Mouse (Mus musculus): Measurements from ENCODE around the gene Galnt2.

Galnt2 gene

DNA sequence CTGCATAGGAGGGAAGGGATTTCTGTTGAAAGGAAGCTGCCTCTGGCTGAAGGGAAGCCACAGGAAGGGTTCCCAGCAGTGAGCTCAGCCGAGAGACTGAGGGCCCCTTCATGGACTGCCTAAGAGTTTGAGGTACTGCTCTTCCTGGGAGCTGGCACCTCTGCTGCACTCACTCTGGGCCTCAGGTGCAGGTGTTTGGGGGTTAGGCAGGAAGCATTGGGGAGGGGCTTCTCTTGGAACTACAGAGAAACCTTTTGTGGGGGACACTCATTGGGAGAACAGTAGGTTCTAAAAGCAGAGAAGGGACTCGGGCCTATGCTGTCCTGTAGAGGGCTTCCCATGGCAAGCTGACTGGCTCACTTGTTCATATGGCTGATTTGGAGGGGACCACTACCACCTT is 3.3 kb downstream of the Galnt2 start:
- DNase-seq (ENCODE audit: low read depth): no peak

DNA sequence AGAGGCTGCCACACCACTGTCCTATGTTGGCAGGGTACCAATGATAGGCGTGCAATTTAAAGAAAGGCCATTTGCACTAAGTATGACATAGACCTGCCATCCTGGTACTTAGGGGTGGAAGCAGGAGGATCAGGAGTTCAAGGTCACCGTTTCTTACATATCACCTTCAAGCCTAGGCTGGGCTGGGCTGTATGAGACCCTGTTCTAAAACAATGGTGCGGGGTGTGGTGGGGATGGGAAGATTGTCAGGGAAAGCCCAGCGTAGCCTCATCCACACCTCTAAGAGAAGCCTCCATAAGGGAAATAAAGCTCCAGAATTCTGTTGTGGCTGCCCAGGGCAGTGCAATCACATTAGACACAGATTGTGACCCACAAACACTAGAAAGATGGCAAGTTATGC is 4.3 kb downstream of the Galnt2 start:
- DNase-seq (ENCODE audit: low read depth): no peak

DNA sequence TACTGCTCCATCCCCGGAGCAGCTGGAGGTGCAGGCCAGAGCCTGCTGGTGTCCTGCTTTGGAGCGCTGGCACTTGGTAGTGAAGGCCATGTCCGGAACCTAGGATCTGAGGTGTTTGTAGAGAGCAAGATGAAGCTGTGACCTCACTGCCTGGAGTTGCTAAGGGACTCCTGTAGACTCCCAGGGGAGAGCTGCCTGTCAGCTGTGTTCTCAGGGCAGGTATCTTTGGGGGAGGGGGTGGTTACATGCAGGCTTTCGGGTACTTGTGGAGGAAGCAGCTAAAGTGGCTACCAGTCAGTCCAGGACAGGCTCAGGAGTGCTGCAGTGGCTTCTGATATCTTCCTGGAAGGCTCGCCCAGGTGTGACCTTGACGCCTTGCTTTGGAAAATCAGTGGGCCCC is 8.2 kb downstream of the Galnt2 start:
- no peak for DNase-seq (ENCODE audit: low read depth)

DNA sequence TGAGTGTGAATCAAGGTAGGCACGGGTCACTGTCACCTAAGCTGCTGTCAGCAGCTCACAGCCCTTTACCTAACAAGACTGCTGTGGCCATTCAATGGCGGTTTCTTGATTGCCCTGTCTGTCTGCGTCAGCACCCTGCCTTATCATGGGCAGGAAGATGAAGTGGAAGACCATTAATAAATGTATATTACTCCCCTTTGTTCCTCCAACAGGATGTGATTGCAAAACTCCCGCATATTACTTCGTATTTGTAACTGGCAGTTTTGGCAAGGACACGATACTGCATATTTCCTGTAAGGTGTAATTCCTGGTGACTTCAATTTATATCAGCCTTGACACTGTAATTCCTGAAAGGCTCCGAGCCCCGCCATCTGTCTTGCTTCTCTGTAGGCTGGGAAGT is 9.7 kb downstream of the Galnt2 start:
- no peak for DNase-seq (ENCODE audit: low read depth)

DNA sequence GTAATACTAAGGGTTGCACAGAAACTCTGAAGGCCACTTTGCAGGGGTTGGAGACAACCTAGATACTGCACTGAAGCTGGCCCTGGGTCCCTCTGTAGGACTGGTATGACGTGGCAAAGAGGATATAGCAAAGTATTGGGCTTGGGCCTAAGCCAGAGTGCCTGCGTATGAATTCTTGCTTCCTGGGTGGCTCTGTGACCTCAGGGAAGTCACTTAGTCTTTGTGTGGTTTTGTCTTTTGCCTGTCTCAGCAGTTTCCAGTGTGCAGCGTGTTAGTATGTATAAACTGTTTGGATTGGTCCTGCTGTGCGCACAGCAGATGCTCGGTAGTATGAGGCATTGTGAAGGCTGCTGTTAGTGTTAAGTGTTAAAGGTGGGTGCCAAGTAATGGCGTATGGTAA is 11.0 kb downstream of the Galnt2 start:
- no peak for DNase-seq (ENCODE audit: low read depth)

DNA sequence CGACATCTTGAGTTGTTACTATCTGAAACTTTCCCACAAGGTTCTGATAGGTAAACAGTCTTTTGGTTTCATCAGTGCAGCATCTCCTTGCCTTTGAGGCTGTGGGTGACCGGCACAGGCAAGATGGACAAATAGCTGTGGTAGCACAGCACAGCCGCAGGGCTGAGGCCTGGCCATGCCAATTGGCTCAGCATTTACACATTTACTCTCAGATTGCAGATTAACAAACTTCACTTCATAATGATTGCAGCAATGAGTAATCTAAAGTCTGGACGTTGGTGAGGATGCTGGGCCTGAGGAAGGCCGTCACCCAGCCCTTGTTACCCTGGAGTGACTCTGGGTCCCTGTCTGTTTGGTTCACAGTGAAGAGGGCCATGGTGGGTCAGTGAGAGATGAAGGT is 11.7 kb downstream of the Galnt2 start:
- DNase-seq (ENCODE audit: low read depth): no peak

DNA sequence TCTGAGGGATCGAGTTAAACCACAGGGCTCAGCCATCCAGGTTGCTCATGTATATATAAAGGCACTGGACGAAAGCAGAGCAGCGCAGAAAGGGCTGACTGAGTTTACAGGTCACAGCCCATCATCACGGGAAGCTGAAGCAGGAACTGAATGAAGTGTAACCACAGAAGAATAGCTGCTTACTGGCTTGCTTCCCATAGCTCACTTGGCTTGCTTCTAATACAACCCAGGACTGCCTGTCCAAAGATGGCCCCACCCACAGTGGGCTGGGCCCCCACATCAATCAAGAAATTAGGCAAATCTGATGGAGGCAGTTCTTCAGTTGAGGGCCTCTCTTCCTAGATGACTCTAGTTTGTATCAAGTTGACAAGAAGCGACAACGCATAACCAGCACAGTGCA is 16.4 kb downstream of the Galnt2 start:
- no peak for DNase-seq (ENCODE audit: low read depth)

DNA sequence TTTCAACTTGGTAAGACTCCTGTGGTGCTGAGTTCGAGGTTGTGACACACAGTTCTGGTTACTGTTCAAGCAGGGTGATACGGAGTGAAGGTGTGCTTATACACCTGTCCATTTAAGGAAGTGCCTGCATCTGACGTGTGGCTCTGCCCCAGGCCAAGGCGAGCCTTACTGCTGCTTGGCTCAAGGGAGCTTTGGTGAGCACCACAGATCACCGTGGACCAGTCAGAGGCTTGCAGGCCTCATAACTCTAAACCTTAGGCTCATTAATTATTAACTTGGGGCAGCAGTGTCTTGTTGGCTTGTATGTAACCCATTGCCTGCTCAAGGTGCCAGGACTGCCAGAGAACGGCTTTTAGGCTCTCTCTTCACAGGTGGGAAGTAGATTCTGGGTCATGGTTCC is 17.5 kb downstream of the Galnt2 start:
- DNase-seq (ENCODE audit: low read depth): no peak

DNA sequence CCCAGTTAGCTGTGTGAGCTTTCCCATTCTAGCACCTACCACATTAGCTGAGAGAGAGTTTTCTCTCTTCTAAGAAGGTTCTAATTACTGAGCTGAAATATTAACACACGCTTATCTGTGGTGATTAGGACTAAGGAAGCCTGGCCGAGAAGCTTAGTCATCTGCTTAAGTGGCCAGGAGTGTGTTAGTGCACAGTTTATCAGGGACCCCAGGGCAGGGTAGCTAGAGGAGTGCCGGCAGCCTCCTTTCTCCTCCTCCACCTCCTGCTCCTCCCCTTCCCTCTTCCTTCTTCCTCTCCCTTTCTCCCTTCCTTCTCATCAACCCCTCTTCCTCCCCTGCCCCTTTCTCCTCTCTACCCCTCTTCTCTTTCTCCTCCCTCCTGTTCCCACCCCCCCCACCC is 19.1 kb downstream of the Galnt2 start:
- no peak for DNase-seq (ENCODE audit: low read depth)

DNA sequence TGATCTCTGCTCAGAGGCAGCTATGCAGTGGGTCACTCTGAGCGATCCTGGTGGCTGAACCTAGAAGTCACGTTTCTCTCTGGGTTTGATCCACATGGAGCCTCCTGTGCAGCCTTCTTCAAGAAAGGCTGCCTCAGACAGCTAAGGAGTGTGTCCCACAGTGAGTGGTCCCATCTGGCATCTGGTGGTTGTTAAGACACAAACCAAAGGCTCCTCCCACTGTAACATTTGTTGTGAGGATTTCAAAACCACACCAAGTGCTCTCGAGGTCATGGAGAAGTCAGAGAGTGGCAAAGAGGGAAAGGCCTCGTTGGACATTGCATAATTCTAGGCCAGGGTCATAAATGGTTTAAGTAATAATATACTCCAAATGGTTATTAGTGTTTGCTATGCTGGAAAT is 19.6 kb downstream of the Galnt2 start:
- DNase-seq (ENCODE audit: low read depth): no peak

DNA sequence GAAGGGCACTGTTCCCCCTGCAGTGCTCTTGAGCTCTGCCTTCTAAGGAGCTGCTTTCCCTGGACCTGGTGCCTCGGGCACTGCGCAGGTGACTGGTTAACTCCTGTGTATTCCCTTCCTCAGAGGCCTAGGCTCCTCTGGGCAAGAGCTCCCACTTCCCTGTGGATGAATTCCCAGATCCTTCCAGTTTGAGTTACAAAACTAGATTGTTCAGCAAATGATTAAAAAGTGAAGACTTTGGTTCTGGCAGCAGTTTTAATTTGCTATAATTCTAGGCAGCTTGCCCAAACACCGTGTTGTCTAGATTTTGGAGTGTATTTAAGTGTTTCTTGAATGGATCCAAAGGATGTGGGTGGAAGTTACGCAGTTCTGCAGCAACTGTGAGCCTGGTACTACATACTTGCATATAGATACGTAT is 21.4 kb downstream of the Galnt2 start:
- DNase-seq (ENCODE audit: low read depth): no peak

DNA sequence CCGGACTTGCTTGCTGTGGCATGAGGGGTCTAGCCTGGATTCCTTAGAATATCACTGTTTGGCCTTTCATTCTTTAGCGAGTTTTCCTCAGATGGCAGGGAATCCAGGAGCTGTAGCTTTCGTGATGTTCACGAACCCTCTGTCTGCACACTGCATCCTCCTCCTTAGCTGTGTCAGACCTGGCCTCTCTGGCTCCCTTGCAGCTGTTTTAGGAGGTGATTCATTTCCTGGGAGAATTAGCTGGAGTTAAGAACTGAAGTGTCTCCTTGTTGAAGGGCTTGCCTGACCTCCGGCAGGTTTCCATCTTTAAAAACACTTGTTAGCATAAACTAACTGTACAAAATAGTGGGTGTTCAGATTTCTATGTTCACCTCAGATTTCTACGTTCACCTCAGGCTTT is 22.7 kb downstream of the Galnt2 start:
- DNase-seq (ENCODE audit: low read depth): no peak

DNA sequence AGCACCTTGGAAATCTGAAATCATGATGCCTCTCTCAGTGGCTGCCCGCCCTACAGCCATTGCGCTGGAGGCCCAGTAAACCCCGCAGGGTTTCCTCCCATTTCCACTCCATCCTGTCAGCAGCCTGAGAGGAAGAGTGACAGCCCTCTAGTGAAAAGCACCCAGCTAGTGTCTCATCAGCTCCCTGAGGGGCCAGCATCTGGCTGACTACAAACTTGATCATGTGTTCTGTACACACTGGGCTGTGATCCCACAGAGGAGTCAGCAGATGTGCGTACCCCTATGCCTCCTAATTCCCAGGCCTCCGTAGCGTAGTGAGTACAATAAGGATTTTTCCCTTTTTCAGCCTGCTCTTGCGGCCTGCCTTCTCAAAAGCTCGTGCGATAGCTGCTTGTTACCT is 25.6 kb downstream of the Galnt2 start:
- no peak for DNase-seq (ENCODE audit: low read depth)

DNA sequence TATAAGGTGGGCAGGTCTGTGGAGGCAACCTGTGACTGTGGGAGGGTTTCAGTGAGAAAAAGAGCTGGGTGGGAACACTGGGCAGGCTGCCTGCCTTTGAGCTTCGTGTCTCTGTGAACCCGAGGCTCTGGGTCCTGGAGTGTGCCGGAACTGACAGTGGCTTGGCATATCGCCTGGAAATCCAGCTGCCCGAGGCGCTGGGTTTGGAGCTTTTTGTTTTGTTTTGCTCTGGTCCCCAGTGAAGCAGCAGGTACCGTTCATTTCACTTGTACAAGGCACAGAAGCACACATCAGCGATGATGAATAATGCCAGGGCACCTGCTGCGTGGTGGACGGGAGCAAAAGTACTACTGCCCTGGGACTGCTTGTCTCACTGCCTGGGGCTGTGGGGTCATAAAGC is 26.2 kb downstream of the Galnt2 start:
- DNase-seq (ENCODE audit: low read depth): no peak

DNA sequence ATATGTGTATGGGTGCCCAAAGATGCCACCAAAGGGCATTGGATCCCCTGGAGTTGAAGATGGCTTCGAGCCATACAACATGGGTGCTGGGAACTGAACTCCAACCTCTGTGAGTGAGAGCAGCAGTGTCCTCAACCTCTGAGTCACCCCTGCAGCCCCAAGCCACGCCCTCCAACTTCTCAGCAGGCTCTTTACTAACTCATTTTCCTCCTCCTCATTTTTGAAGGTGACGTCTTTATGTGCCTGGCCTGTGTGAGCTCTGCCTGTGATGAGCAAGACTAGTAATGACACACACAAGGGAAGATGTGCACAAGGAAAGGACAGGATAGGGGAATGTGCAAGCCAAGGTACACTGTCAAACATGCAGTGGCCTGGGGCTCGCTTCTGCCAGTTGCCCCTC is 28.0 kb downstream of the Galnt2 start:
- no peak for DNase-seq (ENCODE audit: low read depth)

DNA sequence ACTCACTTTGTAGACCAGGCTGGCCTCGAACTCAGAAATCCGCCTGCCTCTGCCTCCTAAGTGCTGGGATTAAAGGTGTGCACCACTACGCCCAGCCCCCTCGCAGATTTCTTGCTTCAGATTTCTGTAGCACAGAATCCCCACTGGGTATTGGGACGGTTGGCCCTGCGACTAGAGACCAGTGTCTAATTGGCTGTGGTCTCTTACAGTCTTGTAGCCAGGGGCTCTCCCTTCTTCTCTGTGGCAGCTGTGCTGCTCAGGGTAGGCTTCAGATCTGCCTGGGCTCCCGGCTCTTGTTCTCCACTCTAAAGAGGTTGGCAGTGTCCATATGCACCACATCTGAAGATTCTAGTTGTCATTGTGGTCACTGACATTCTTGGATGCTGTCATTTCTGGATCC is 28.7 kb downstream of the Galnt2 start:
- no peak for DNase-seq (ENCODE audit: low read depth)

DNA sequence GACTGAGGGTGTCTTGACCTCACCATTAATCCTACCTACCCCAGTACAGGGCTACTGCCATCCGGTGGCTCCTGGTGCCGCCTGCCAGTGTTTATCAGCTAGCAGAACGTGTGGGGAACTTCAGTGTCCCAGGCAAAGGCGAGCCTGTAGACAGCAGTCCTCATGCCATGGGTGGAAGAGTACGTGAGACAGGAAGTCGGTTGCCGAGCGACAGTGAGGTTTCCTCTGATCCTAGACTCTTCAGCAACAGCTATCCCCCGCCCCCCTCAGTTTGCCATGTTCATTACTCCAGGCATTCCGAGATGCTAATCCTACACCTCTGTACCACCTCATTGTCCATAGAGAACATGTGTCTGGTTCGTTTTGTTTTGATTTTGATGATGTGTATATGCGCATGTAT is 29.2 kb downstream of the Galnt2 start:
- no peak for DNase-seq (ENCODE audit: low read depth)

DNA sequence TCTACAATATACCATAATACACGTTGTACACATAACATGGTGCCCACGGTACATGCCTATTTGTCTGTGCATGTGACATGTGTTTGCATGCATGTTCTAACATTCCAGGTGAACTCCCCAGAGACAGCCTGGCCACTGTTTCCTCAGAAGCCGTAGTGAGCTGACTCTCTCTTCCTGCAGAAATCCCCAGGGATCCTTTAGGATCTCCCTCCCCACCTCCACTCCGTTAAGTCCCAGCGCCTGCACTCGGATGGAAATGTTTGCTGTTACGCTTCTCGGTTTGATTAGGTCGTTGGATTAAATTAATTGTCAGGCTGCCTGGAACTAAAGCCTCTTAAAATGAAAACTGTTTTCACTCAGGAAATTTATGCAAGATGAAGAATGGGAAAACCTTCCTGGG is 31.9 kb downstream of the Galnt2 start:
- no peak for DNase-seq (ENCODE audit: low read depth)

DNA sequence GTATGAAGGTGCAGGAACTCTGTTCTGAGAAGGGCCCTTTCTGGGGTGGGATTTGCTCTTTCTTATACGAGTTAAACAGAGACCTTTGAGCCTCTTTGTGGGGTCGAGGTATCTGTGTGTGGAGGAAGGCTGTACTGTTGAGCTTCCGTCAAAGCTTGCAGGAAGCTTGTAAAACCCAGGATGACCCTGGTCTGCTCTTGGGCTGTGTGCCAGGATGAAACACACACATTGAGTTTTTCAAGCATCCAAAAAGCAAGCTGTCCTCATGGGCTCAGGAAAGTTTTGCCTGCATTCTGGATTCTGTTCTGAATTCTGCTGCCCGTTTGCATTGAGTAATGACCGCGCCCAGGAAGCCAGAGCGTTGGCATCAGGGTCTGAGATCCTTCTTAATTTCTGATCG is 32.8 kb downstream of the Galnt2 start:
- DNase-seq (ENCODE audit: low read depth): no peak

DNA sequence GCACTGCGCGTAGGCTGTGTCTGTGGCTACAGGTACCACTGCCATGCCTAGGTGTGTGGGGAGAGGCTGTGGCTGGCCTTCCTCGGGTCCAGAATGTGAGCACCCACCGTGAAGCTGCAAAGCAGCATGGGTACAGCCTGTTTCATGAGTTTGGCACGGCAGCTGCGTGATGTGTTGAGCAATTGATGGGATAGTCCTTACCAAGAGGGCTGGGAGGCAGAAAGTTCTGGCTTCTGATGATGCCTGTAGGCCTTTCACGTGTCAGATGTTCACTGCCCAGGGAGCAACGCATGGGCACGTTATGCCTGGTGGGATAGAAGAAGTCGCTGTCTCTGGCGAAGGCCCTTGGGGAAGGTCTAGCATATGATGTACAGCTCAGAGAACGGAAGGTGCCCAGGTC is 33.5 kb downstream of the Galnt2 start:
- no peak for DNase-seq (ENCODE audit: low read depth)

DNA sequence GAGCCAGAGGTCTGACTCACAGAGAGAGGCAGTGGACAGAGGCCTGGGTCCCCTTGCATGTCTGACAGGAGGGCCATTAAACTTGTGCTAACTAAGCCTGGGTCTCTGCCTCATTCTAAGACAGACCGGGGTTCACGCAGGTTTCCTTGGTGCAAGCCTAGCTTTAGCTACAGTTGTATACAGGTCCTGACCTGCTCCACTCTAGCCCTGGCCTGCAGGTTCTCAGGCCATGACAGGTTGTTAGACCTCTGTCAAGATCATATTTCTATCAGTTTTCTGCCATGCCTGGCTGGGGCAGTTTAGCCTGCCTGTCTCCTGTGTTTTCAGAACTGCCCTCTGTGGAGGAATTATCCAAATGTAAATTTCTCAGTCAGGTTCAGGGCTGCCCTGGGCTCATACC is 33.9 kb downstream of the Galnt2 start:
- no peak for DNase-seq (ENCODE audit: low read depth)

DNA sequence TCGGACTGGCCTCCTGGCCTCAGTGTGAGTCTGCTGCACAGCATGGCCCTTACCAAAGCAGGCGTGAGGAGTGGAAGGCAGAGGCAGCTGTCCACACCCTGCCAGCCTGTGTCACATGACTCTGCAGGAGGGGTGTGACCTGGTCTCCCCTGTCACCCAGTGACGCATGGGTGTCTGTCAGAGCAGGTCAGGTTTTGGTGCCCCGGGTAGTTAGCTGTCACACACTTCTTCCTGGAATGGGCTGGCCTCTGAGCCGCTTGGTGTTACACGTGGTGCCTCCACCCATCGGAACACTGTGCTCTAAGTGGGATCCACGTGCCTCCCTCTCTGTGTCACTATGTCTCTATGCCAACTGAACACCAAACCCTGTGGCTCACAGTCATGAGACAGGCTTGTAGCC is 34.6 kb downstream of the Galnt2 start:
- DNase-seq (ENCODE audit: low read depth): no peak

DNA sequence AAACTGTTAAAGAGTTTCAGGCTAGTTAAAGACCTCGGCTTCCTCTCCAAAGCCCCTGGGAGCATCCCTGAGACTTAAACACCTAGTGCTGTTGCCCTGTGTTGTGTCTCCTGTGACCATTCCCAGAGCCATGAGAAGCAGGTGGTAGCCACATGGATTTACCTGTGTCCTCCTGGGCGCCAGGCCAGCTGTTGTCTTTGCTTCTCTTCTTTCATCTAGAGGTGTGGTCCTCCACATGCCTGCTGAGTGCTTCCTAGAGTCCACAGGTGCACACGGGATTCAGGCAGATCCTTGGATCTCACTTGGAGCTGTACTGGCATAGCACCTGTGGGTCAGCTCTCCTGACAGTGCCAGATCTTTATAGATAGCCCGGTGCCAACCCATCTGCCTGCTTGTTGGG is 36.0 kb downstream of the Galnt2 start:
- no peak for DNase-seq (ENCODE audit: low read depth)

DNA sequence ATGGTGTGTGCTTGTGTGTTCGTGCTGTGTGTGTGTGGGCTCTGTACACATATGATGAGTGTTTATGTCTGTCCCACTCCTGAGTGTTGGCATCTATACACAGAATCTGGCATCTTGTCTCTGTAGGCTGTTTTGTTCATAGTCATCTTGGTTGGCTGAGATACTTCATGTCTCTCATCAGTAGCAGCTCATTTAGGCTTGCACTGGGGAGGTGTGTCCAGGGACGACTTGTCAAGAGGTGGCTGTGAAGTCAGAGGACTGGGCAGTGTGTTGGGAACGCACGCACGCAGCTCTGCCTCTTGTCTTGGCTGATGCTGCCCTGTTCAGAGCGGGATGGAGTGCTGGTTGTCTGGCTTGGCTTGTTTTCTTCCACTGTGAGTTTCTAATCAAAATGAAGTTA is 39.3 kb downstream of the Galnt2 start:
- no peak for DNase-seq (ENCODE audit: low read depth)

DNA sequence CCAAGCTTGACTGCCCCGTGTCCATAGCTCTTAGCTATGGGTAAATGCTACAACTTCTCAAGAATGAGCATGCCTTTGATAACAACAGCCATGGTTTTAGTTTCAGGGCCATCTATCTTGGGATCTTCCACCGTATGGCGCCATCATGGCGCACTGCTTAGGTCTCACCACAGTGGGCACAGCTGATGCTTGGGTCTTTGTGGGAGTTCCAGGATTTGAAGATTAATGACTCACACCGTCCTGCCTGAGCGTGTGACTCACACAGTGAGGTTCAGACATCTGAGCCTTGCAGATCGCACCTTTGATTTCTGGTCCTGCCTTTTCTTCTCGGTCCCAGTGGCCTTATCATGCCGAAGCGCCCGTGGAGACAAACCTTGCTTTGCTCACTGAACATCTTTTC is 39.7 kb downstream of the Galnt2 start:
- DNase-seq (ENCODE audit: low read depth): peak; percentile 55

DNA sequence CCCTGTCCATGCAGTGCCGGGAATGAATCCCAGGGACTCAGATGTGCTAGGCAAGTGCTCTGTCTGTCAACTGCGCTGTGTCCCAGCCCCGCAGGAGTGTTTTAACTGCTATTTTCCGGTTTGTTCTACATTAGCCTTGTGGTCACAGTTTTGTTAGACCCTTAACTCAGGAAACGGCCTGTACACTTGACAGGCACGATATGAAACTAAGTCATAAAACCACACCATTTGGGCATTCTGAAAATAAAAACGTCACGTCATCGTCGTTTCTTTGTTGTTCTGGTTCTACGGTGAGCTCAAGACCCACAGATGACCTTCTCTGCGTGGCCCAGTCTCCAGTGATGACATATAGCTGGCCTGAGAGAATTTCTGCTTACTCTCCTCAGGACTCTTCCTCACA is 40.3 kb downstream of the Galnt2 start:
- DNase-seq (ENCODE audit: low read depth): peak; percentile 50
